Mouse (Mus musculus) kidney, adult 2 months (tissue): ENCODE data around the gene Tango6. TPM values are rescaled to one million over a fixed set of nuclear protein-coding genes. Genes with fewer than 3 reads are reported as not detected.

ENCODE experiments used
- DNase-seq: peaks from one replicate; pipeline ENCODE4 v3.0.0; 2021
- H3K27ac ChIP-seq: fragments of 200-500 bp; 2 replicates; pipeline ENCODE4 v1.5.1; 2012; ENCODE audit warnings: low read depth, low read length, control low read depth, inconsistent platforms; ENCODE audit not compliant: insufficient read depth
- H3K27me3 ChIP-seq: fragments of 200-500 bp; replicated peaks from 2 replicates; pipeline ENCODE4 v1.6.1; 2012; ENCODE audit warnings: mild to moderate bottlenecking, moderate library complexity, low read length, inconsistent platforms; ENCODE audit not compliant: control insufficient read depth, insufficient read depth
- H3K36me3 ChIP-seq: fragments of 200-500 bp; 2 replicates; pipeline ENCODE4 v1.6.1; 2012; ENCODE audit warnings: mild to moderate bottlenecking, moderate library complexity, low read length, inconsistent platforms; ENCODE audit not compliant: control insufficient read depth, insufficient read depth
- H3K4me1 ChIP-seq: fragments of 200-500 bp; 2 replicates; pipeline ENCODE4 v1.6.1; 2011; ENCODE audit warnings: low read length; ENCODE audit not compliant: control insufficient read depth, insufficient read depth
- H3K4me3 ChIP-seq: fragments of 200-500 bp; 2 replicates; pipeline ENCODE4 v1.5.1; 2011; ENCODE audit warnings: mild to moderate bottlenecking, low read depth, low read length, control low read depth; ENCODE audit not compliant: insufficient read depth
- CTCF ChIP-seq: fragments of 200-500 bp; conservative IDR thresholded peaks from 2 replicates; pipeline ENCODE4 v1.5.1; 2011; ENCODE audit warnings: low read depth, mild to moderate bottlenecking, control low read depth, low read length, moderate library complexity, mixed read lengths; ENCODE audit not compliant: insufficient read depth, insufficient read length
- POLR2A ChIP-seq: fragments of 200-500 bp; IDR thresholded peaks from one replicate; pipeline ENCODE4 v1.6.1; 2011; ENCODE audit warnings: low read depth, low read length, control low read depth
- WGBS: fragments of 180-500 bp; shearing (Covaris S2); methylation state at CpG from one replicate; pipeline ENCODE4 v1.1.7; 2018; 5-methylcytosine and 5-hydroxymethylcytosine counted together
- polyA plus RNA-seq: library from polyadenylated mRNA; depleted of rRNA; stranded (reverse); fragments of >200 nt; gene quantifications from 2 replicates; pipeline ENCODE4 v1.2.3, GENCODE M21; 2012

Tango6 gene
- polyA plus RNA-seq, 1 experiment, result 6.1 TPM

DNA sequence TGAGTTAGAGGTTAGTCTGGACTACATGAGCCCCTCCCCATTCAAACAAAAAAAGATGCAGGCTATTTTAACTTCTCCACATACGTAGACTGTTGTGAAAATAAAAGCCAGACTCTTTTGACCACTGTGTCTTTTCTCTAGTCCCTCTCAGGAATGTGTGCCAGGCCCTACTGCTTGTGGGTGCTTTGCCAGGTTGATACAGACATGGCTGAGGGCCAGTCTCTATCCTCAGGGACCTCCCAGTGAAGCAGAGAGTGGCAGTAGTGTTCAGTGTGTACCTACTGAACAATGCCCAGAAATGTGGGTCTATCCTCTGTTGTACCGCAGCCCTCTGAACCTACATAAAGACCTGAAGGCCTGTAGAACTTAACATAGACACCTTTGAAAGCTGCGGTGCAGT, 29.6 kb downstream of the Tango6 start:
- no peak for TF ChIP-seq POLR2A
- TF ChIP-seq CTCF, result no peak
- H3K4me1 ChIP-seq, result no peaks in the 10 kb centered on the region
- WGBS, result 94% methylated on average over 3 of the region's 3 CpGs

DNA sequence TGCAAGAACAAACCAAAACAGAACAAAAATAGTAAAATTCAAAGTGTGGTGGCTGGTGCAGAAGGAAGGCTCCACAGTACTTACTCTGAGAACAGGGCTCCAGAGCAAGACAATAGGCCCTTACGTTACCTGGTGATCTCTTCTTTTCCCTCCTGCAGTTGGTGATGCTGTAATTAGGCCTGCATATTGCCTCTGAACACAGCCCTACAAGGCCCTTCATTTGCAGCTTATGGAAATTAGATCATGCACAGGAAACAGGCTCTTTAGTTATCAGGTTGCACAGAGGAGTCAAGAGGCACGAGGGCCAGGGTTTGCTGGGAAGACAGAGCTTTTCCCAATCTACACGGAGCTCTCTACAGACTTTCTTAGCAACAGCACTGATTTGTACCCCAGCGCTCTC, 31.4 kb downstream of the Tango6 start:
- Histone ChIP-seq H3K36me3 (no peaks in the 10 kb centered on the region), H3K4me3 (no peak overlapping the region), H3K27ac (no peak overlapping the region), H3K4me1 (peaks cover 3% of the 10 kb centered on the region; the same call in 1 of the 2 replicates), H3K27me3 (no peaks in the 10 kb centered on the region)
- TF ChIP-seq POLR2A (no peak), CTCF (no peak)
- 77% methylated on average over 4 of the region's 4 CpGs for WGBS
- DNase-seq, result no peak

More for the DNA sequence above, 29.6 kb downstream of the Tango6 start:
- Histone ChIP-seq H3K27ac (no peak overlapping the region), H3K36me3 (no peaks in the 10 kb centered on the region), H3K27me3 (no peaks in the 10 kb centered on the region), H3K4me3 (no peak overlapping the region)
- DNase-seq, result no peak

DNA sequence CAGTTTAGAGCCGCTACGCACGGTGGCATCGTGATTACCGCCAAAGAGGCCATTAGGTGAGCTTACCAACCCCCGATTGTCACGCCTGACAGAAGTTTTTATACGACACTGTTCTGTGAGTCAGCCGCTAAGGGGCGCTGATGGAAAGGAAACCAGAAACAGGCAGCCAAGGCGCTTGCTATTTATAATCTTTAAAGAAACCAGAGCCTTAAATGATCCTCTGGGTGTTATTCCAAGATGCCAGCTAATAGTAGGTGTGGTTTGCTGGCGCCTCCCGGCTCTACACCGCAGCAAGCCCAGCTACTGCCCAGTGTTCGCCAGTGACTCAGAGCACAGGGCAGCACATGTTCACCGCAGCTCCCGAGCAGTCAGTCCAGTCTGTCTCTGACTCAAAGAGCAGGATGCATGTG, 35.2 kb downstream of the Tango6 start:
- 3% methylated on average over 17 of the region's 17 CpGs for WGBS
- peak; percentile 87 for DNase-seq
- H3K4me1 ChIP-seq, result peaks cover 3% of the 10 kb centered on the region; the same call in 1 of the 2 replicates
- TF ChIP-seq POLR2A, result no peak
- peak; percentile 71 for TF ChIP-seq CTCF
- H3K36me3 ChIP-seq, result no peaks in the 10 kb centered on the region
- no peak overlapping the region for H3K27ac ChIP-seq
- peak overlapping the region; percentile 12; the same call in 1 of the 2 replicates for H3K4me3 ChIP-seq
- H3K27me3 ChIP-seq, result no peaks in the 10 kb centered on the region

GRCm38 (mm10) chr8:106720921-106721320, 38.1 kb downstream of the Tango6 start:
- H3K4me3 ChIP-seq, result no peak overlapping the region
- H3K4me1 ChIP-seq, result peaks cover 3% of the 10 kb centered on the region; the same call in 1 of the 2 replicates
- no peak overlapping the region for H3K27ac ChIP-seq
- WGBS, result 58% methylated on average over 8 of the region's 8 CpGs
- H3K36me3 ChIP-seq, result no peaks in the 10 kb centered on the region
- TF ChIP-seq POLR2A (no peak), CTCF (no peak)
- no peaks in the 10 kb centered on the region for H3K27me3 ChIP-seq
- DNase-seq, result peak; percentile 25

GRCm38 (mm10) chr8:106722453-106722852, 39.6 kb downstream of the Tango6 start:
- peaks cover 3% of the 10 kb centered on the region; the same call in 1 of the 2 replicates for H3K4me1 ChIP-seq
- TF ChIP-seq POLR2A (no peak), CTCF (no peak)
- 56% methylated on average over 6 of the region's 6 CpGs for WGBS
- peak; percentile 42 for DNase-seq
- H3K27me3 ChIP-seq, result no peaks in the 10 kb centered on the region
- H3K4me3 ChIP-seq, result no peak overlapping the region
- H3K36me3 ChIP-seq, result no peaks in the 10 kb centered on the region
- H3K27ac ChIP-seq, result peak overlapping the region; percentile 37

DNA sequence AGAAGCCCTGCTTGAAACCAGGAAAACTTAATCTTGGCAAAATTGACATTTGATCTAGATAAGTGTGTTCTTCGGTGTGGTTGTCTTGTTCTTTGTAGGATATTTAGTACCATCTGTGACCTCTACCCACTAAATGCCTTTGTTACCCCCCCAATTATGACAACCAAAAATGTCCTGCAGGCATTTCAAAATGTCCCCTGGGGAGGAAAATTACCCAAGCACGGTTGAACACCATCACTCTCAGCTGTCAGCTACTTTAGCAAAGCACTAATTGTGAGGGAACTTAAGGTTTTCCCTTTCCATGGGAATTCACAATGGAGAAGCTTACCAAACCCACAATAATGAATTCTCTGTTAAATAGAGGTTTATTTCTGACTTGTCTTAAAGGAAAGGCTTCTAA, 41.1 kb downstream of the Tango6 start:
- Histone ChIP-seq H3K4me3 (no peak overlapping the region), H3K27me3 (no peaks in the 10 kb centered on the region), H3K4me1 (no peaks in the 10 kb centered on the region), H3K27ac (no peak overlapping the region), H3K36me3 (no peaks in the 10 kb centered on the region)
- DNase-seq, result no peak
- WGBS, result 48% methylated on average over 2 of the region's 2 CpGs
- no peak for TF ChIP-seq CTCF
- no peak for TF ChIP-seq POLR2A

- peak; percentile 30 for DNase-seq
- 83% methylated on average over 6 of the region's 6 CpGs for WGBS
- TF ChIP-seq POLR2A (no peak), CTCF (no peak)
- no peaks in the 10 kb centered on the region for H3K36me3 ChIP-seq
- no peaks in the 10 kb centered on the region for H3K4me1 ChIP-seq
- no peak overlapping the region for H3K4me3 ChIP-seq
- H3K27me3 ChIP-seq, result no peaks in the 10 kb centered on the region
- H3K27ac ChIP-seq, result no peak overlapping the region
Observed at GRCm38 (mm10) chr8:106726551-106726950, 43.7 kb downstream of the Tango6 start.

- no peak overlapping the region for H3K4me3 ChIP-seq
- no peak overlapping the region for H3K27ac ChIP-seq
- H3K27me3 ChIP-seq, result no peaks in the 10 kb centered on the region
- no peaks in the 10 kb centered on the region for H3K36me3 ChIP-seq
- TF ChIP-seq POLR2A (no peak), CTCF (no peak)
- no peak for DNase-seq
- no peaks in the 10 kb centered on the region for H3K4me1 ChIP-seq
- WGBS, result 50% methylated on average over 16 of the region's 16 CpGs
Observed at GRCm38 (mm10) chr8:106727241-106727835, 44.5 kb downstream of the Tango6 start.
